Mouse (Mus musculus) ovary, postnatal 14 days (tissue): ENCODE data around the gene Uhrf1.
A peak's percentile ranks its signal among the peaks of the same experiment; 100 is the strongest.
"Not testable (repeated sequence)": the region's sequence is repeated elsewhere in the genome, so short reads cannot be mapped to it uniquely, and the experiment has no call there.

Experiments
- DNase-seq: peaks from one replicate; pipeline ENCODE4 v3.0.0; 2022; ENCODE audit warnings: low spot score

Uhrf1 gene

DNA sequence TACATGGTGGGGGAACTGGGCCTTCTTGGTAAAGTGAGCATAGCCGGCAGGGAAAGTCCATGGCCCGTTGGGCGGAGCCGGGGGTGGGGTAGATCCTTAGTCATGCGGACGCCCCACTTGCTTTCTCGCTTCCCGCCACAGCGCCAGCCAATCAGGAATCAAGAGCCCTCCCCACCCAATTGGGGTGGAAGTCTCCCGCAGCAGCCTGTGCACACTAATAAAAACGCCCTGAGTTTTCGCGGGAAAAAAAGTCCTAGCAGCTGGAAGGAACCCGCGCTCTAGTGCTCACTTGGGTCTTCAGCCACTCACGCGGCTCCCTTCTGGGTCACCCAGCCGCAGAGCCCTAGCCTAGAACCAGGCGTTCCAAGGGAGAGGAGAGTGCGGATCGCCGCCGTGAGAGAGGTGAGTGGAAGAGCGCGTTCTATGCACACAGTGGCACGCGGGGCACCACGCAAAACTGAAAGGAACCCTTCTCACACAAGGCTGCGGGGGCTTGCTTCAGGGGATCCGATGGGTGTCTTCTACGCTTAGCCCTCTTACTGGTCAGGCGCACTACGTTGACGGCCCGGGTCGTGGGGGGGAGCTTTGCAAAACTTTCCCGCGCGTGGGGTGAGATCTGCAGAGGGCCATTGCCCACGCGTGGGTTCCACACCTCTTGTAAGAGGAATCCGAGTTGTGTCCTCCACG, at the start of gene Uhrf1:
TSS of gene Uhrf1 (plus strand) at position 162 of the 687 bp plus-strand sequence.
- peak; percentile 60 for DNase-seq

GRCm38 (mm10) chr17:56254695-56255094, 48.4 kb upstream of the Uhrf1 start:
- DNase-seq, result no peak

DNA sequence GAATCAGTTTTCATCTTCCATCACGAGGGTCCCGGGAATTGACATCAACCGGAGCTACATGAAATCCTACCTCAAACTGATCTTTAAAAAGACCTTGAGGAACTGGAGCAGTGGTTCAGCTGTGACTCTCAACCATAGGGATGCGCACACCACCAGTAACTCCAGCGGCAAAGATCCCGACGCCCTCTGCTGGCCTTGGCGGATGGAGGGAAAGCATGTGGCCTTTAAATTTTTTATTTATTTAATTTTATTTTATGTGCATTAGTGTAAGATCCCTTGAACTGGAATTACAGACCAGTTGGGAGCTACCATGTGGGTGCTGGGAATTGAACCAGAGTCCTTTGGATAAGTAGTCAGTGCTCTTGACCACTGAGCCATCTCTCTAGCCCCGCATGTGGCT, 47.7 kb upstream of the Uhrf1 start:
- no peak for DNase-seq

- DNase-seq, result peak; percentile 95
Observed at GRCm38 (mm10) chr17:56255863-56256238, 47.3 kb upstream of the Uhrf1 start.

DNA sequence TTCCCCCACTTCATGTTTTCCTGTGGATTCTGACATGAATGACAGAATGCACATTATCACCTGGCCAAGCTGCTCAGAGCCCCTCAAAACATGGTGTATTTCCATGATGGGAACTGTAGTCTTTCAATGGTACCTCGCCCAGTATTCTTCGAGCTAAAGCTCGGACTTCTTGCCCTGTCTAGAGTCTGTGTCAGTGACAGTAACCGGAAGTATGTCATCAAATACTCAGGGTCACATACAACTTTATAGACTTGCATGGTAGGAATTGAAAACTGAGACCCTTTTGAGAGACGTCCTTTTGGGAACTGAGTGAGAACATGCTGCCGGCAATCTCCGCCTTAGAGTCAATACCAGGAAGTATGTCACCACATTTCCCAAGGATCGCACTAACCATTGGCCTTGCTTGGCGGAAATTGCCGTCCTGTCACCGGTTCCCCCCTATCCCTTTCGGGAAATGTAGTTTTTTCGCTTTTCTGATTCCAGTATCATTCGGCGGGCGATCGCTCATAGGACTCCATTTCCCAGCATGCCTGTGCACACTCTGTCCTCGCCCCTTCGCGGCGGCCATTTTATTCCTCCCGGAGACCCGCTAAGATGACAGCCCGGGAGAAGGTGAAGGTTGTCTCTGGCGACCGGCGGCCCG, 46.8 kb upstream of the Uhrf1 start, which contains the start of gene Fem1a:
TSS of gene Fem1a (plus strand) at position 572 of the 643 bp plus-strand sequence.
- peak; percentile 83 for DNase-seq

DNA sequence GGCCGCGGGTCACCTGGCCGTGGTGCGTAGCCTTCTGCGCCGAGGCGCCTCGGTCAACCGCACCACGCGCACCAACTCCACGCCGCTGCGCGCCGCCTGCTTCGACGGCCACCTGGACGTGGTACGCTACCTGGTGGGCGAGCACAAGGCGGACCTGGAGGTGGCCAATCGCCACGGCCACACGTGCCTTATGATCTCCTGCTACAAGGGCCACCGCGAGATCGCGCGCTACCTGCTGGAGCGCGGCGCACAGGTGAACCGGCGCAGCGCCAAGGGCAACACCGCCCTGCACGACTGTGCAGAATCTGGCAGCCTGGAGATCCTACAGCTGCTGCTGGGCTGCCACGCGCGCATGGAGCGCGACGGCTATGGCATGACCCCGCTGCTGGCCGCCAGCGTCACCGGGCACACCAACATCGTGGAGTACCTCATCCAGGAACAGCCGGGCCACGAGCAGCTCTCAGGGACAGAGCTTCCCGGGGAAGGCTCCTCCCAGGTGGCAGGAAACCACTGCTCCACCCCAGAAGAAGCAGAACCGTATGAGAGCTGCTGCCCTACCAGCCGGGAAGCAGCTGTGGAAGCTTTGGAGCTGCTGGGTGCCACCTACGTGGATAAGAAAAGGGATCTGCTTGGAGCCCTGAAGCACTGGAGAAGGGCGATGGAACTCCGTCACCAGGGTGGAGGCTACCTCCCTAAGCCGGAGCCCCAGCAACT, 45.8 kb upstream of the Uhrf1 start:
- DNase-seq, result no peak

DNA sequence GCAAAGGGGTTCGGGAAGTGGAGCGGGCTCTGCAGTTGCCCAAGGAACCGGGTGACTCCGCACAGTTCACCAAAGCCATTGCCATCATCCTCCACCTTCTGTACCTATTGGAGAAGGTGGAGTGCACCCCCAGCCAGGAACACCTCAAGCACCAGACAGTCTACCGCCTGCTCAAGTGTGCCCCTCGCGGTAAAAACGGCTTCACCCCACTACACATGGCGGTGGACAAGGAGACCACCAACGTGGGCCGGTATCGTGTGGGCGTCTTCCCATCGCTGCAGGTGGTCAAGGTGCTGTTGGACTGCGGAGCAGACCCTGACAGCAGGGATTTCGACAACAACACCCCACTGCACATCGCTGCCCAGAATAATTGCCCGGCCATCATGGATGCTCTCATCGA, 44.9 kb upstream of the Uhrf1 start:
- DNase-seq, result not testable (repeated sequence)

- DNase-seq, result not testable (repeated sequence)
Observed at GRCm38 (mm10) chr17:56258812-56259211, 44.3 kb upstream of the Uhrf1 start.

GRCm38 (mm10) chr17:56259301-56260037, 43.7 kb upstream of the Uhrf1 start:
- DNase-seq, result no peak

GRCm38 (mm10) chr17:56261166-56261565, 42.0 kb upstream of the Uhrf1 start:
- DNase-seq, result no peak

- DNase-seq, result no peak
Observed at GRCm38 (mm10) chr17:56262645-56263094, 40.5 kb upstream of the Uhrf1 start.

- peak; percentile 71 for DNase-seq
Observed at GRCm38 (mm10) chr17:56264020-56264419, 39.1 kb upstream of the Uhrf1 start.

DNA sequence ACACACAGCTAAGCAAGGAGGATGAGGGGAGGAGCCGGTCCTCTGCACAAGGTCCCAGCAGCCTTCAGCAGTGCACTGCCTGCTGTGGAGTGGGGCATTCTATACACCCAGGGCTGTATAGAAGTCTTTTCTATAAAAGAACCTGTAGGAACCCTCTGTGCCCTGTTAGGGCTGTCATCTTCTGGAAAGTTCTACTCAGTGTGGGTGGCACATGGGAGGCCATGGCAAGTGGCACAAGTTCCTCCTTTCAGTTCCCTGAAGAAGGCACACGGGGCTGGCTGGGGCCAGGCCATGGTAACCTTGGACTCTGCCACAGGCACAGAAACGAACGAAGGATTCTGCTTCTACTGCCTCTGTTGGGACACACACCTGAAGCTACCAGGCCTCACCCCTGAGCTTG, 38.1 kb upstream of the Uhrf1 start:
- no peak for DNase-seq

- DNase-seq, result no peak
Observed at GRCm38 (mm10) chr17:56265869-56266268, 37.3 kb upstream of the Uhrf1 start.

DNA sequence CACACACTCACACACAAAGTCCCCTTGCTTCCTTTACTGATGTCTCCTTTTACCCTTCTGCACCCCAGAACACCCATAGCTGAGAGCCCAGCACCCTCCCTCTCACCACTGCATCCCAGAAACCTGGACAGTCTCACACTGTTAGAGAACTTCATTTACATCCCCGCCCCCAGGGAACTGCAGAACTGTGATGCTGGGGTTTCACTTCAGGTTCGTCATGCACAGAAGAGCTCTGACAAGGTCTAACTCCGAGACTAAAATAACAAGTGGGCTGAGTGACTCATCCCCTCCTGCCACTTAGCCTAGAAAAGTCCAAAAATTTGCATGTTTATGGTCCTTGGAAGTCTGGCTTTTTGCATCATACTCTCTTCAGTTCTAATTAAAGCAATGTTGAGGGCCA, 36.9 kb upstream of the Uhrf1 start:
- no peak for DNase-seq

- no peak for DNase-seq
Observed at GRCm38 (mm10) chr17:56269153-56269630, 33.9 kb upstream of the Uhrf1 start.

GRCm38 (mm10) chr17:56269741-56270140, 33.4 kb upstream of the Uhrf1 start:
- no peak for DNase-seq

- no peak for DNase-seq
Observed at GRCm38 (mm10) chr17:56271609-56272253, 31.4 kb upstream of the Uhrf1 start.

GRCm38 (mm10) chr17:56272644-56273043, 30.5 kb upstream of the Uhrf1 start:
- no peak for DNase-seq

GRCm38 (mm10) chr17:56273482-56273881, 29.6 kb upstream of the Uhrf1 start:
- no peak for DNase-seq

- DNase-seq, result no peak
Observed at GRCm38 (mm10) chr17:56273986-56274385, 29.1 kb upstream of the Uhrf1 start.
